In the genomic region with DNA sequence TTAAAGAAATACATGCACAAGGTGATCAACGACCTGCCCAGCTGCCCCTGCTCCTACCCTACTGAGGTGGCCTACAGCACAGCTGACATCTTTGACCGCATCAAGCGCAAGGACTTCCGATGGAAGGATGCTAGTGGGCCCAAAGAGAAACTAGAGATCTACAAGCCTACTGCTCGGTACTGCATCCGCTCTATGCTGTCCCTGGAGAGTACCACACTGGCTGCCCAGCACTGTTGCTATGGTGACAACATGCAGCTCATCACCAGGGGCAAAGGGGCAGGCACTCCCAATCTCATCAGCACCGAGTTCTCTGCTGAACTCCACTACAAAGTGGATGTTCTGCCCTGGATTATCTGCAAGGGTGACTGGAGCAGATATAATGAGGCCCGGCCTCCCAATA, we compare ENCODE assay signal across 16 mouse cellular contexts.
A peak's percentile ranks its signal among the peaks of the same experiment; 100 is the strongest.
DNase-seq lines count a peak whose midpoint lies in the region; ATAC-seq lines count a peak whose summit lies in the region.
"Had no signal": no experiment of that assay in that cellular context is flagged by ENCODE, and none has a peak within 500 bp of the region (broad histone marks: within the 10 kb centered on the region; RNA-seq: fewer than 3 reads in every experiment).

No protein-coding gene starts in this region.

- no peak overlapping the region for H3K4me2 ChIP-seq in forebrain, embryonic 11.5 days (ENCODE audit: low read depth, low read length, severe bottlenecking)
- no peak overlapping the region for H3K4me2 ChIP-seq in forebrain, embryonic 15.5 days (replicated peaks)
- no peak overlapping the region for H3K4me2 ChIP-seq in hindbrain, embryonic 14.5 days (replicated peaks)
- no peak overlapping the region for H3K4me2 ChIP-seq in midbrain, embryonic 16.5 days (ENCODE audit: low read length)
- H3K4me2 ChIP-seq: embryonic facial prominence, embryonic 15.5 days; heart, embryonic 15.5 days; liver, embryonic 12.5 days; stomach, embryonic 15.5 days had no signal

- no peaks in the 10 kb centered on the region for H3K9me3 ChIP-seq in forebrain, embryonic 11.5 days (ENCODE audit: control insufficient read depth, low read length)
- H3K9me3 ChIP-seq in forebrain, embryonic 15.5 days: no peaks in the 10 kb centered on the region
- H3K9me3 ChIP-seq in hindbrain, embryonic 14.5 days (ENCODE audit: control insufficient read depth, low read length): no peaks in the 10 kb centered on the region
- no peaks in the 10 kb centered on the region for H3K9me3 ChIP-seq in midbrain, embryonic 16.5 days (replicated peaks; ENCODE audit: control insufficient read depth, low read length, poor library complexity, severe bottlenecking)
- H3K9me3 ChIP-seq: embryonic facial prominence, embryonic 15.5 days; heart, embryonic 15.5 days; liver, embryonic 12.5 days; stomach, embryonic 15.5 days had no signal

- no peaks in the 10 kb centered on the region for H3K27me3 ChIP-seq in forebrain, embryonic 11.5 days (ENCODE audit: control insufficient read depth, insufficient read depth, low read length)
- H3K27me3 ChIP-seq in forebrain, embryonic 15.5 days: no peaks in the 10 kb centered on the region
- H3K27me3 ChIP-seq in hindbrain, embryonic 14.5 days (ENCODE audit: control insufficient read depth, insufficient read depth, low read length): no peaks in the 10 kb centered on the region
- H3K27me3 ChIP-seq in midbrain, embryonic 16.5 days (ENCODE audit: control insufficient read depth, insufficient read depth, low read depth, low read length): no peaks in the 10 kb centered on the region
- H3K27me3 ChIP-seq: embryonic facial prominence, embryonic 15.5 days; heart, embryonic 15.5 days; liver, embryonic 12.5 days; stomach, embryonic 15.5 days had no signal

- no peak for DNase-seq in forebrain, embryonic 11.5 days (ENCODE audit: low spot score)
- peak; percentile 4 for DNase-seq in R1 (ENCODE audit: low read depth, low spot score)
- no peak for DNase-seq in hindbrain, embryonic 14.5 days (ENCODE audit: low spot score)
- DNase-seq in kidney, adult 8-10 months: no peak
- DNase-seq in kidney, postnatal 25 days: no peak
- no peak for DNase-seq in cerebellum, postnatal 10 days
- DNase-seq: cerebellum, postnatal 36 days; layer of hippocampus, adult 9-11 months; lung, postnatal 10 days; thymus, postnatal 14 days had no signal

- peak; percentile 68 for ATAC-seq in forebrain, embryonic 11.5 days (replicated peaks; ENCODE audit: low FRiP score)
- no peak for ATAC-seq in forebrain, embryonic 15.5 days (replicated peaks)
- ATAC-seq in hindbrain, embryonic 14.5 days (ENCODE audit: low FRiP score): peak; percentile 65
- peak; percentile 90 for ATAC-seq in midbrain, embryonic 16.5 days
- ATAC-seq: liver, embryonic 12.5 days had no signal

- H3K36me3 ChIP-seq in forebrain, embryonic 11.5 days (ENCODE audit: control insufficient read depth, insufficient read depth, low read length): no peaks in the 10 kb centered on the region
- H3K36me3 ChIP-seq in forebrain, embryonic 15.5 days: no peaks in the 10 kb centered on the region
- no peaks in the 10 kb centered on the region for H3K36me3 ChIP-seq in hindbrain, embryonic 14.5 days (replicated peaks; ENCODE audit: control insufficient read depth, insufficient read depth)
- H3K36me3 ChIP-seq in midbrain, embryonic 16.5 days (ENCODE audit: control insufficient read depth, insufficient read depth, low read length): no peaks in the 10 kb centered on the region
- H3K36me3 ChIP-seq: heart, embryonic 15.5 days; liver, embryonic 12.5 days; stomach, embryonic 15.5 days had no signal

- no peak overlapping the region for H3K9ac ChIP-seq in forebrain, embryonic 11.5 days (ENCODE audit: low read length)
- H3K9ac ChIP-seq in forebrain, embryonic 15.5 days (replicated peaks): no peak overlapping the region
- no peak overlapping the region for H3K9ac ChIP-seq in hindbrain, embryonic 14.5 days
- peak overlapping the region; percentile 3; the same call in 1 of the 2 replicates for H3K9ac ChIP-seq in midbrain, embryonic 16.5 days (ENCODE audit: low read depth, low read length)
- H3K9ac ChIP-seq: embryonic facial prominence, embryonic 15.5 days; heart, embryonic 15.5 days; liver, embryonic 12.5 days; stomach, embryonic 15.5 days had no signal

- 71% methylated on average over 8 of the region's 8 CpGs for WGBS in forebrain, embryonic 11.5 days
- 76% methylated on average over 8 of the region's 8 CpGs for WGBS in forebrain, embryonic 15.5 days
- 62% methylated on average over 8 of the region's 8 CpGs for WGBS in hindbrain, embryonic 14.5 days
- 54% methylated on average over 8 of the region's 8 CpGs for WGBS in midbrain, embryonic 16.5 days

- no peaks in the 10 kb centered on the region for H3K4me1 ChIP-seq in forebrain, embryonic 11.5 days (replicated peaks; ENCODE audit: control insufficient read depth, insufficient read depth, low read length)
- no peaks in the 10 kb centered on the region for H3K4me1 ChIP-seq in forebrain, embryonic 15.5 days
- H3K4me1 ChIP-seq in hindbrain, embryonic 14.5 days (replicated peaks; ENCODE audit: control insufficient read depth, insufficient read depth, low read length): 0 out of 2 replicates have a peak, but pooled peaks cover 8% of the 10 kb centered on the region
- H3K4me1 ChIP-seq in midbrain, embryonic 16.5 days (ENCODE audit: control insufficient read depth, insufficient read depth, low read length): peaks cover 5% of the 10 kb centered on the region; the same call in 1 of the 2 replicates
- H3K4me1 ChIP-seq: embryonic facial prominence, embryonic 15.5 days; heart, embryonic 15.5 days; liver, embryonic 12.5 days; stomach, embryonic 15.5 days had no signal

- H3K27ac ChIP-seq in forebrain, embryonic 11.5 days (ENCODE audit: low read depth, low read length): no peak overlapping the region
- no peak overlapping the region for H3K27ac ChIP-seq in forebrain, embryonic 15.5 days (replicated peaks)
- H3K27ac ChIP-seq in hindbrain, embryonic 14.5 days: no peak overlapping the region
- no peak overlapping the region for H3K27ac ChIP-seq in midbrain, embryonic 16.5 days (ENCODE audit: low read length)
- H3K27ac ChIP-seq: embryonic facial prominence, embryonic 15.5 days; heart, embryonic 15.5 days; liver, embryonic 12.5 days; stomach, embryonic 15.5 days had no signal

- no peak overlapping the region for H3K4me3 ChIP-seq in forebrain, embryonic 11.5 days (ENCODE audit: low read depth, low read length)
- H3K4me3 ChIP-seq in forebrain, embryonic 15.5 days: no peak overlapping the region
- H3K4me3 ChIP-seq in hindbrain, embryonic 14.5 days (replicated peaks; ENCODE audit: low read length): no peak overlapping the region
- no peak overlapping the region for H3K4me3 ChIP-seq in midbrain, embryonic 16.5 days (ENCODE audit: low read depth, low read length)
- H3K4me3 ChIP-seq: embryonic facial prominence, embryonic 15.5 days; heart, embryonic 15.5 days; liver, embryonic 12.5 days; stomach, embryonic 15.5 days had no signal
